Mouse (Mus musculus): Measurements from ENCODE around the gene Hectd4. TPM values are rescaled to one million over a fixed set of nuclear protein-coding genes. Genes with fewer than 3 reads are reported as not detected.
A peak's percentile ranks its signal among the peaks of the same experiment; 100 is the strongest.

Hectd4 gene
- total and polyA plus RNA-seq, 2 experiments from 2014 or later, result 2.0 to 19.5 TPM

- Histone ChIP-seq H3K9me3 (replicated peaks; ENCODE audit: control insufficient read depth, low read length) (no peaks in the 10 kb centered on the region), H3K9ac (replicated peaks; ENCODE audit: low read depth, low read length) (no peak overlapping the region), H3K4me3 (ENCODE audit: low read depth, low read length) (no peak overlapping the region), H3K4me1 (ENCODE audit: control insufficient read depth, insufficient read depth) (no peaks in the 10 kb centered on the region), H3K27me3 (ENCODE audit: control insufficient read depth, insufficient read depth, low read length) (no peaks in the 10 kb centered on the region), H3K27ac (ENCODE audit: low read depth) (no peak overlapping the region), H3K4me2 (ENCODE audit: low read depth, low read length) (no peak overlapping the region), H3K36me3 (replicated peaks; ENCODE audit: control insufficient read depth, insufficient read depth, low read length) (peaks cover 34% of the 10 kb centered on the region)
- 69% methylated on average over 7 of the region's 7 CpGs for WGBS
- ATAC-seq (ENCODE audit: insufficient read depth, low read depth), result no peak
- DNase-seq (ENCODE audit: low spot score), result no peak
- TF ChIP-seq EP300 (IDR thresholded peaks at IDR 0.05; ENCODE audit: low read depth) (no peak), CTCF (IDR thresholded peaks at IDR 0.05; ENCODE audit: low read depth) (peak; percentile 71)
These were observed 46.8 kb downstream of the Hectd4 start for GRCm38 (mm10) chr5:121266741-121267382.

- no peak for ATAC-seq (ENCODE audit: insufficient read depth, low read depth)
- no peaks in the 10 kb centered on the region for H3K27me3 ChIP-seq (ENCODE audit: control insufficient read depth, insufficient read depth, low read length)
- TF ChIP-seq EP300 (IDR thresholded peaks at IDR 0.05; ENCODE audit: low read depth) (no peak), CTCF (IDR thresholded peaks at IDR 0.05; ENCODE audit: low read depth) (no peak)
- H3K27ac ChIP-seq (ENCODE audit: low read depth), result no peak overlapping the region
- 84% methylated on average over 7 of the region's 7 CpGs for WGBS
- peaks cover 40% of the 10 kb centered on the region for H3K36me3 ChIP-seq (replicated peaks; ENCODE audit: control insufficient read depth, insufficient read depth, low read length)
- DNase-seq (ENCODE audit: low spot score), result no peak
- no peaks in the 10 kb centered on the region for H3K4me1 ChIP-seq (ENCODE audit: control insufficient read depth, insufficient read depth)
- H3K9ac ChIP-seq (replicated peaks; ENCODE audit: low read depth, low read length), result no peak overlapping the region
- H3K4me3 ChIP-seq (ENCODE audit: low read depth, low read length), result no peak overlapping the region
- H3K9me3 ChIP-seq (replicated peaks; ENCODE audit: control insufficient read depth, low read length), result no peaks in the 10 kb centered on the region
- no peak overlapping the region for H3K4me2 ChIP-seq (ENCODE audit: low read depth, low read length)
These were observed 51.0 kb downstream of the Hectd4 start for GRCm38 (mm10) chr5:121271046-121271445.

- no peaks in the 10 kb centered on the region for H3K4me1 ChIP-seq (ENCODE audit: control insufficient read depth, insufficient read depth)
- WGBS, result 47% methylated on average over 1 of the region's 1 CpGs
- no peak overlapping the region for H3K9ac ChIP-seq (replicated peaks; ENCODE audit: low read depth, low read length)
- H3K4me3 ChIP-seq (ENCODE audit: low read depth, low read length), result no peak overlapping the region
- H3K4me2 ChIP-seq (ENCODE audit: low read depth, low read length), result no peak overlapping the region
- ATAC-seq (ENCODE audit: insufficient read depth, low read depth) (no peak), DNase-seq (ENCODE audit: low spot score) (no peak)
- no peak for TF ChIP-seq CTCF (IDR thresholded peaks at IDR 0.05; ENCODE audit: low read depth)
- no peaks in the 10 kb centered on the region for H3K9me3 ChIP-seq (replicated peaks; ENCODE audit: control insufficient read depth, low read length)
- no peaks in the 10 kb centered on the region for H3K27me3 ChIP-seq (ENCODE audit: control insufficient read depth, insufficient read depth, low read length)
- peaks cover 76% of the 10 kb centered on the region for H3K36me3 ChIP-seq (replicated peaks; ENCODE audit: control insufficient read depth, insufficient read depth, low read length)
- no peak overlapping the region for H3K27ac ChIP-seq (ENCODE audit: low read depth)
These were observed 56.8 kb downstream of the Hectd4 start for GRCm38 (mm10) chr5:121276808-121277207.

- no peak overlapping the region for H3K27ac ChIP-seq (ENCODE audit: low read depth)
- 75% methylated on average over 4 of the region's 4 CpGs for WGBS
- no peaks in the 10 kb centered on the region for H3K4me1 ChIP-seq (ENCODE audit: control insufficient read depth, insufficient read depth)
- ATAC-seq (ENCODE audit: insufficient read depth, low read depth), result no peak
- no peaks in the 10 kb centered on the region for H3K9me3 ChIP-seq (replicated peaks; ENCODE audit: control insufficient read depth, low read length)
- no peak overlapping the region for H3K4me3 ChIP-seq (ENCODE audit: low read depth, low read length)
- H3K4me2 ChIP-seq (ENCODE audit: low read depth, low read length), result no peak overlapping the region
- TF ChIP-seq CTCF (IDR thresholded peaks at IDR 0.05; ENCODE audit: low read depth), result no peak
- TF ChIP-seq EP300 (IDR thresholded peaks at IDR 0.05; ENCODE audit: low read depth), result no peak
- no peaks in the 10 kb centered on the region for H3K27me3 ChIP-seq (ENCODE audit: control insufficient read depth, insufficient read depth, low read length)
- peaks cover 63% of the 10 kb centered on the region for H3K36me3 ChIP-seq (replicated peaks; ENCODE audit: control insufficient read depth, insufficient read depth, low read length)
- no peak for DNase-seq (ENCODE audit: low spot score)
- no peak overlapping the region for H3K9ac ChIP-seq (replicated peaks; ENCODE audit: low read depth, low read length)
These were observed 60.4 kb downstream of the Hectd4 start for GRCm38 (mm10) chr5:121280456-121280855.

GRCm38 (mm10) chr5:121283051-121283450 is 63.0 kb downstream of the Hectd4 start:
- TF ChIP-seq EP300 (IDR thresholded peaks at IDR 0.05; ENCODE audit: low read depth) (no peak), CTCF (IDR thresholded peaks at IDR 0.05; ENCODE audit: low read depth) (no peak)
- H3K27me3 ChIP-seq (ENCODE audit: control insufficient read depth, insufficient read depth, low read length), result no peaks in the 10 kb centered on the region
- no peak overlapping the region for H3K4me3 ChIP-seq (ENCODE audit: low read depth, low read length)
- no peak overlapping the region for H3K27ac ChIP-seq (ENCODE audit: low read depth)
- H3K36me3 ChIP-seq (replicated peaks; ENCODE audit: control insufficient read depth, insufficient read depth, low read length), result peaks cover 77% of the 10 kb centered on the region
- ATAC-seq (ENCODE audit: insufficient read depth, low read depth) (no peak), DNase-seq (ENCODE audit: low spot score) (no peak)
- H3K4me2 ChIP-seq (ENCODE audit: low read depth, low read length), result no peak overlapping the region
- H3K9me3 ChIP-seq (replicated peaks; ENCODE audit: control insufficient read depth, low read length), result no peaks in the 10 kb centered on the region
- 96% methylated on average over 9 of the region's 9 CpGs for WGBS
- no peak overlapping the region for H3K9ac ChIP-seq (replicated peaks; ENCODE audit: low read depth, low read length)
- no peaks in the 10 kb centered on the region for H3K4me1 ChIP-seq (ENCODE audit: control insufficient read depth, insufficient read depth)

- no peaks in the 10 kb centered on the region for H3K27me3 ChIP-seq (ENCODE audit: control insufficient read depth, insufficient read depth, low read length)
- no peaks in the 10 kb centered on the region for H3K9me3 ChIP-seq (replicated peaks; ENCODE audit: control insufficient read depth, low read length)
- DNase-seq (ENCODE audit: low spot score) (no peak), ATAC-seq (ENCODE audit: insufficient read depth, low read depth) (no peak)
- peaks cover 76% of the 10 kb centered on the region for H3K36me3 ChIP-seq (replicated peaks; ENCODE audit: control insufficient read depth, insufficient read depth, low read length)
- no peak overlapping the region for H3K9ac ChIP-seq (replicated peaks; ENCODE audit: low read depth, low read length)
- no peak overlapping the region for H3K4me2 ChIP-seq (ENCODE audit: low read depth, low read length)
- H3K4me3 ChIP-seq (ENCODE audit: low read depth, low read length), result no peak overlapping the region
- H3K4me1 ChIP-seq (ENCODE audit: control insufficient read depth, insufficient read depth), result no peaks in the 10 kb centered on the region
- no peak overlapping the region for H3K27ac ChIP-seq (ENCODE audit: low read depth)
- TF ChIP-seq EP300 (IDR thresholded peaks at IDR 0.05; ENCODE audit: low read depth) (no peak), CTCF (IDR thresholded peaks at IDR 0.05; ENCODE audit: low read depth) (no peak)
- WGBS, result 72% methylated on average over 5 of the region's 5 CpGs
These were observed 64.8 kb downstream of the Hectd4 start for GRCm38 (mm10) chr5:121284816-121285215.
